Mouse (Mus musculus) left cerebral cortex, adult 8-10 months (tissue): ENCODE measurements around the gene Uts2r. TPM values are rescaled to one million over a fixed set of nuclear protein-coding genes. Genes with fewer than 3 reads are reported as not detected.

Experiments
- DNase-seq, 2 experiments: peaks; one replicate each; pipeline ENCODE4 v3.0.0; 2022; ENCODE audit warnings: low spot score in 2 of 2
- total RNA-seq, 4 experiments: library from RNA; stranded (reverse); gene quantifications; 2 replicates each; pipeline ENCODE4 v1.2.4; 2022

Gene Uts2r
- under 1 TPM in 3 of 4 experiments, not detected in 1; 0.18 to 0.50 (median 0.37) TPM for total RNA-seq

DNA sequence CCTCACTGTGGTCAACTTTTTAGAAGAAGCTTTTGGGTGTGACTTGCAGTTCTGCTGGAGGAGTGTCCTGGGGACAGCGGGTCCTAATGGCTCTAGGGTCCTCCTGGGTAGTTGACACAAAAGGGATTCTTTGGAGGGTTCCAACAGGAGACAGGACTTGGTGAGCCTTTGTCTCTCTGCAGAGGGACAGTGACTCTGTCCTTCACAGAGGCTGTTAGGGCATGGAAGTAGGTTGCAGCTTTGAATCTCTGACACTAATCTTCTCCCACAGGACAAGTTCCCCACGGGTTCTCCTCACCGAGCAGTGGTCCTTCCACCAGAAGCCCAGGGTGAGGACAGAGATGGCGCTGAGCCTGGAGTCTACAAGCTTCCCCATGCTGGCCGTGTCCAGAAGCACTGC lies at the start of gene Uts2r:
TSS of gene Uts2r (plus strand) at position 301 of the 400 bp plus-strand sequence.
- DNase-seq: no peak

DNA sequence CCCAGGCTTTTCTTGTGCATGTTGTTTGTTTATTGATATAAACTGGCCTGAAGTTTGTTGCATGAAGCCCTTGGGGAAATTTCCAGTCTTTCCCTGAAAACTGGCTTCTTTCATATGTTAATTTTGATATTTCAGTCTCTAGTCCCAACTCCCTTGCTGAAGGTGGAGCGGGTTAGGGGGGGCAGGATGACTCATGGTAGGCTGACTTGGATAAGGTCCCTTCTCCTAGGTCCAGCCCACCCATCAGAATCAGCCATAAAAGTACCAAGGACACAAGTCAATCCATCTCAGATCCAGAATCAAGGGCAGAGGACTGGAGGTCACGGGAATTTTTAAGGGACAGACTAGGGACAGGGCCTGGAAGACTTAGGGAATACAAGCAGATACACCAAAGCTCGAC lies 49.0 kb upstream of the Uts2r start:
- no peak for DNase-seq

DNA sequence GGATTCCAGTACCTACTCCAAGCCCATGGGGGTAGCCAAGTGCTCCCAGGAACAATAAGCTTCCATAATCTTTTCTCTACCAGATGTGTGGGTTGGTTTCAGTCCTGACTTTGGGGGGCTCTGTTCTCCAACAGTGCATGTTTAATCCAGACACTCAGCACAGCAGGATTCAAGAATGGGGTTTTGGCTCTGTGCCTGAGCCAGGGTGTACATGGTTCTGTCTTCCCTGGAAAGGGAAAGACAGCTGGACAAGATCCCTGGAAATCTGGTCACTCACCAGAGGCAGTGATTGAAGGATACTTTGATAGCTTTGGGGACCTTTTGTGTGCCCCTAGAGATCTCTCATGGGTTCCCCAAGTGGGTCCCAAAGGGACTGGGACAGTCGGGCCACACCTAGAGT lies 48.5 kb upstream of the Uts2r start:
- DNase-seq: no peak

DNA sequence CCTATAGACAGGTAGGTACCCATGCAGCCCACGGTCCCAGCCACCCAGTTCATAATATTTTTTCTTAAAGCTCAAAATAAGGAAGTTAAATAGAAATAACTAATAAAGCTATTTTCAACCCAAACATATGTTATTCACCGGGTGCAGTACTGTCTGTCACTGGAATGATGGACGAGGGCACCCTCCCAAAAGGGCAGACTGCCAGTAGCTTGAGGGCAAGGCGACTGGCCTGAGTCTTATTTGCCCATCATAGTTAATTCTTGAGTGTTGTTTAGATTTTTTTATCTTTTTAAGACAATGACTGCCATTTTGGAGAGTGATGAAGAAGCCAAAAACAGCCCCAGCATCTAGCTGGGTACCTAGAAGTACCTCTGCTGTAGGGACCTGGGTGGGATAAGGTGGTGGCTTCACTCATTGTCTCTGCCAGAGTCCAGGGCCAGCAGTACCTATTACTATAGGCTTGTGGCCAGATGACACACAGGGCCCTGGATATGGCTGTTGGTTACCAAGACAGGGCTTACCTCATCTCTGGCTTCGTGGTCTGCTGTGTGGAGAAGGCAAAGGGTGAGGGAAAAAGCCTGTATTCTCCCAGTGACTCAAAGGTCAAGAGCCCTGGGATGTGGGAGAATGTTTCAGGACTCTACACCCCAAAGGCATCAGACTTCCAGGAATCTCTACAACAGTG lies 47.8 kb upstream of the Uts2r start:
- no peak for DNase-seq

DNA sequence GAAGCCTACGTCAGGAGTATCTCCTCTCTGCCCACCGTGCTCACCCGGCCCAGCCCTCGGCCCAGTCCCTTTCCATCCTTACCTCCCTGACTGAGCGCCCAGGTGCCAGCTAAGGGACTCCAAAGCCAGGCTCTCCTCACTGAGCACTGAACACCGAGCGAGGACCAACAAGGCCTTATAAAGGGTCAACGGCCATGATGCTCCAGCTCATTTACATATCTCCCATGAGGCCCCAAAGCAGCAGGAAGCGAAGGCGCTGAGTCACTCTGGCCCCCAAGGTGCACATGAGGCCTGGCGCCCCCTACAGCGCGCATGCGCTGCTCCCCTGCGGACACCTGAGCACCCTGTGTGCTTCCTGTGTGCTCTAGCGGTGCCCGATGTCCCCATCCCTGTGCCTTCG lies 42.0 kb upstream of the Uts2r start:
- no peak for DNase-seq

DNA sequence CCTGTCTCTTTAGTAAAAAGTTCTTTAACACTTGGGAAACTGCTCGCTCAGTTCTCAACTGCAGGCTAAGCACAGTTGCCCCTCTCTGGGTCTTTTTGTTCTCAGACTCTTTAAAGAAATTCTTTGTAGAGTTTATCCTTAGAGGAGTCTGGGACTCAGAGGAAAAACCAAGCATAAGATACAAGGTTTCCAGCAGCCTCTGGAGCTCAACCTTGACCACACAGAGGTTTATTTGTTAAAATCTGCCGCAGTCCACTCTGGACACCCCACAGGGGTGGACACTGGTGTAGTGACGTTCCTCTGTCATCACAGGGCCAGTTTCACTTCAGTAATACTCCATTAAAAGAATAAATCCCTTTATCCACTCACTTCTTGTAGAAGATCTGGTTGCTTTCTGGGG lies 41.5 kb upstream of the Uts2r start, which contains the start of gene Tex19.2:
TSS of gene Tex19.2 (minus strand) at position 101 of the 400 bp plus-strand sequence.
- no peak for DNase-seq

DNA sequence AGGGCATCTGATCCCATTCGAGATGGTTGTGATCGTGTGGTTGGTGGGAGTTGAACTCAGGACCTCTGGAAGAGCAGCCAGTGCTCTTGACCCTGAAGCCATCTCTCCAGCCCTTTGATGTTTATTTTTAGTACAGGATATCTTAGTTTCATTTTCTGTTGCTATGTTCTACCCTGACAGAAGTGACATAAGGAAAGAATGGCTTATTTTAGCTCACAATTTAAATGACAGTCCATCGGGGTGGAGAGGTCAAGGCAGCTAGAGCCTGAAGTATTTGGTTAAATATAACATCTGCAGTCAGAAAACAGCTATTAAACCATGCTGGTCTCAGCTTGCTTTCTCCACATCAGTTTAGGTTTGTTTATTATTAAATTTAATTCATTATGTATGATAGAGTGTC lies 38.9 kb upstream of the Uts2r start:
- DNase-seq: no peak

DNA sequence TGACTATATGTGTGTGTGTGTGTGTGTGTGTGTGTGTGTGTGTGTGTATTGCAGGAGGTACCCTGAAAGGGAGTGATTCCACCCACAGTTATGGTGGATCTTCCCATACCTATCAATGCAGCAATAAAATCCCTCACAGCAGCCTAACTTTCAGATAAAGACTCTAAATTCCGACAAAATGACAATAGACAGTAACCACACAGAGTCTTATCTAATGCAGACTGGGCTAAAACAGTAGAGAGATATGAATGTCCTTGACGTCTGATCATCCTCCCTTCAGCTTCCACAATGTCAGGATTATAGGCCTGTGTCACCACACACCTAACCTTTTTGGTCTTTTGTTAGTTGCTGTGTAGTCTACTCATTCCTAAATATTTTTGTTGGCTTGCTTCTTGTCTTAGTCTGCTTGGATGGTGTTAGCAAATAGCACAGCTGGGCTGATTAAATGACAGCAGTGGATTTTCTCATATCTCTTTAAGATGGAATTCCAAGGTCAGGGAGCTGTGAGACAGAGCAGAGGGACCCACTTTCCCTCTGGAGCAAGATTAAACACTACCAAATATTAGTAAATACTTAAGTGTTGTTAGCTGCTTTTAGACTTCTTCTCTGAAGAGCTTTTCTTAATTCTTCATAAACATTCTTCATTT lies 37.9 kb upstream of the Uts2r start:
- DNase-seq: no peak

DNA sequence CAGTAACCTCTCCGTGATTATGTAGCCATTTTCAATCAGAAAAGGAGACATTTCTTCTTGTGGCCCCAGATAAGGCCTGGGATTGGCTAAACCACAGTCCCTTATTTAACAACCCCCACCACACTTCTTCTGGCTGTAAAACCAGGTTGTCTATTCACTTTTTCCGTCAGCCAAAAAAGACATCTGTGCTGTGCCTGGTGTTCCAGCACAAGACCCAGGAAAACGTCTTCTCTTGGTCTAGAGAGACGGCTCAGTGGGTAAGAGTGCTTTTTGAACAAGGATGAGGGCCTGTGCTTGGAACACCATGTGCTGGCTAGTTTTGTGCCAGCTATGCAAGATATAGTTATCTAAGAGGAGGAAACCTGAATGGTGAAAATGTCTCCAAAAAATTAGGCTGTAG lies 36.6 kb upstream of the Uts2r start:
- no peak for DNase-seq

DNA sequence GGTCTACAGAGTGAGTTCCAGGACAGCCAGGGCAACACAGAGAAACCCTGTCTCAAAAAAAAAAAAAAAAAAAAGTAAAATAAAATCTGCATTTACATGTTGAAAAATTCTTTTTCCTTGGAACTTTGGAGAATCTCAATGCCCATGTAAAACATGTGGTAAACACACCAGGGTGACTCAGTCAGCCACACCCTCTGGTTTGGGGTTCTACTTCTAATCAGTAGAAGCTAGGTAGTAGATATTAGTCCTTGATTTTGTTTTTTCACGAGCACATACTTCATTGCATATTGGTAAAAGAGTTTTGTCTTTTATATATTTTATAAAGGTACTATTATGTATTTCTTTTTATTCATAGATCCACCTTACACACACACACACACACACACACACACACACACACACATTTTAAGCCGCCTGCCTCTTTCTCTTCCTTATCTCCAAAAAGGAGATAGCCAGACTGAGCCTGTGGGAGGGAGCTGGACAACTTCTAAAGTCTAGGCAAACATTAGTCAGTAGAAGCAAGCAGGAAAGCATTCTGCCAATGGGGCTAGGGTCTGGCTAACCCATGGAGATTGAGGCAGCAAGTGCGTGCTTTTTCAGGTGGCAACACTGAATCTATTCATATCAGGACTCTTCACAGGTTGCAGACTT lies 34.4 kb upstream of the Uts2r start:
- DNase-seq: no peak

DNA sequence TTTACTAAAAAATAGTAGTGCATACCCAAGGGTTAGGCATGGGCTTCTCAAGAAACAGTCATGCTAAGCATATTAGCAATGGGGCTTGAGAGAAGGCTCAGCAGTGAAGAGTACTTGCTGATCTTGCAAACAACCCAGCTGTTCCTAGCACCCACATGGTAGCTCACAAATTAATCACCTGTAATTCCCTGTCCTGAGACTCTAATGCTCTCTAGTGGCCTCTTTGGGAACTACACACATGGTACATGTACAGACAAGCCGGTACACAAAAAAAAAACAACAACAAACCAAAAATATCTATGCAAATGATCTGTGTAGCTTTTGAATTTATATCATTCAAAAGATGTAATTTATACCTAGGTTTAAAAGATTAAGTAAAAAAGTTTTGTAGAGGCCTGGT lies 33.7 kb upstream of the Uts2r start:
- no peak for DNase-seq

DNA sequence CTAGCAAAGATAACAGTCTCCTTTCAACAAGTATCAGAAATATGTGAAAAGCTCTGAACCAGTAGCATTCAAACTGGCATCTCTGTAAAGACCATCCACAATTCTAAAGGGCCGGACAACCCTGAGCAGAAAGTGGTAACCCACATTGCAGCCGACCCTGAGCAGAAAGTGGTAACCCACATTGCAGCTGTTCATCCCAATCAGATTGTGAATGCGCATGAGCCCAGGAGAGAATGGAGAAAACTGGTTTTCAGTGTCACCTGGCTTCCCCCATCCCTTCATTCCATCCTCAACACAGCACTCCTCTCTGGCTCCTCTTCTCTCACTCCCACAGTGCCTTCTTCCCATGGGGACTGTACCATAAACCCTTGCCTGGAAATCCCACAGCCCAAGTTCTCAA lies 32.6 kb upstream of the Uts2r start:
- DNase-seq: no peak

DNA sequence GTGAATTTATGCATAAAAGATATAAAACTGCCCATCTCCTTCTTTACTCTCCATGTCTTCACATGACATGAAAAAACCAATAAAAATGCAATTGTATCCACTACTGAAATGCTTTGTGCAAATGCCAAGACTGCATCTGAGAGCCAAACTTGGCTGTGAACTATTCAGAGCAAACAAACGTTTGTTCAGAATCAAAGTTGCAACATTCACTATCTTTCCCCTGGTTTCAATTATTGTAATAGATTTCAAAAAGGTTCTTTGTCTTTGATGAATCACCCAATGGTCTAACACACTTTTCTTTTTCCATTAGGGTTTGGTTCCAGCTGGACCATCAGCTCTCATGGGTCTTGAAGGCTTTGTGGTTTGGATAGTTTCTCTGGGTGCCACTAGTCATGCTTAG lies 30.5 kb upstream of the Uts2r start:
- DNase-seq: no peak

DNA sequence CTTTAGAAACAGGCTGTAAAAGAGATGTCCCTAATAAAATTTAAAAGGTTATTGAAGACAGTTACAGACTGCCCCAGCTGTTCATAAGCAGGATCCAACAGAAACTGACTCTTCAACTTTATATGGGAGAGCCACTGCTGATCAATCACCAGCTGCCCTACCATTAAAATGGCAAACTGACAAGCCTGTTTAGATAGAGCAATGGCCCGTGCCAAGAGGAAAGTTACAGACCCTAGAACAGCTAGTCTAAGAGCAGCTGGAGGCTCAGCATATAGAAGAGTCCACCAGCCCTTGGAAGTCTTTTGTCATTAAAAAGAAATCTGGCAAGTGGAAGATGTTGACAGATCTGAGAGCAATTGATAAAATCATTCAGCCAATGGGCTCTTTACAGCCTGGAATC lies 25.5 kb upstream of the Uts2r start:
- no peak for DNase-seq

DNA sequence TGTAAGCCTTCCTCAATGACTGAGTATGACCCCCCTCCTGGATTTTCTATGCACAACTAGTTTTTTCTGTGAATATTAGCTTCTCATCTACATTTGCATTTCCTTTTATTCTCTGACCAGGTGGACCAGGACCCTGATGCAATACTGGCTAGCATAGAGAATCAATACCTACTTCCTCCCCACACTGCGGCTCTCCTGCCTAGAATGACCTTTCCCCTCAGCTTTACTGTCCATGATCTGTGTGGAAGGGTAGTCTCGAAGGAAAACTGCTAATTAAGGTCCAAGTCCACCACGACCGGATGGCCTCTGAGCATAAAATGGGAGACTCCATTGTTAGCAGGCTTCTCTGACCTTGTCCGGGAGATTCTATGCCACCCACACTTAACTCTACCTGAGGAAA lies 22.4 kb upstream of the Uts2r start:
- no peak for DNase-seq

DNA sequence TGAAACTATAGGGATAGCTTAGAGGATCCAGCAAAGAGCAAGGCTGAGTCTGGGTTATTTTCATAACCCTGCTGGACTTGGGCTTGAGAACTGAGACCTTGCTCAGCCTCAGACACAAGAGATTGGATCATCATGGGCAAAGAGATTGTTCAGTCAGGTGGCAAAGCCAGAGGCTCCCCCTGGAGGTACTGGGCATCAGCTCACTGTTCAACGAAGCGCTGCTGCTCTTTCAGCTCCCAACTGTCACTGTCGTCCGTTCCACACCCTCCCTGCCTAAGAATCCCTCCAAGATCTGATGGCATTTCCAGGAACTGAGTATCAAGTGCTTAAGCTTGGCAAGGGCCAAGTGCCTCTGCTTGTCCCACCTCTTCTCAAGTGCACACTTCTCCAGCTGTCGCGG lies 21.3 kb upstream of the Uts2r start:
- no peak for DNase-seq

DNA sequence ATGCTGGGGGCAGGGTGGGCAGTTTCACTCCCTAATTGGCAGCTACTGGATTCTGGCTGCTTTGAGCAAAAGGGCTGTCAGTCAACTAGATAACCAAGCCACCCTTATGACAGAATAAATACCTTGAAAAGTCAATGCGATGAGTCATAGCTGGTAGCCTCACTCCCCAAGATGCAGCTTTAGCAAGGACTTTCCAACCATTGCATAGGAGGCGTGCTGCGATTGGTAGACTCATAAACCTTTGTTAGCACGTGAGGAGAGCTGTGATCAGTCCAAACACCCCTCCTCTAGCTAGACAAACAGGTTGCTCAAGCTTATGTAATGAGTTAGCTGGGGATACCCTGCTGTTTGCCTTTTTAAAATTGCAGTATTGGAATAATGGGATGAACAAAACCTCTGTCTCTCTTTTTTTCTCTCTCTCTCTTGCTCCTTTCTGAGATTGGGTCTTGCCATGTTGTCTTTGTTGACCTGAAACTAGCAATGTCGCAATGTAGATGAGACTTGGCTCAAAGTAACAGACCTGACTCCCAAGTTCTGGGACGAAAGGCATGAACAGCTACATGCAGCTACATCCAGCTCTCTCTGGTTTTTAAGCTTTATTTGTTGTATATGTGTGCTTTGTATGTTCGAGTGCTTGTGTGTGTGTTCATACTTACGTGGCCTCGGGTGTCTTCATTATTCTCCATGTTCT lies 16.6 kb upstream of the Uts2r start:
- no peak for DNase-seq

DNA sequence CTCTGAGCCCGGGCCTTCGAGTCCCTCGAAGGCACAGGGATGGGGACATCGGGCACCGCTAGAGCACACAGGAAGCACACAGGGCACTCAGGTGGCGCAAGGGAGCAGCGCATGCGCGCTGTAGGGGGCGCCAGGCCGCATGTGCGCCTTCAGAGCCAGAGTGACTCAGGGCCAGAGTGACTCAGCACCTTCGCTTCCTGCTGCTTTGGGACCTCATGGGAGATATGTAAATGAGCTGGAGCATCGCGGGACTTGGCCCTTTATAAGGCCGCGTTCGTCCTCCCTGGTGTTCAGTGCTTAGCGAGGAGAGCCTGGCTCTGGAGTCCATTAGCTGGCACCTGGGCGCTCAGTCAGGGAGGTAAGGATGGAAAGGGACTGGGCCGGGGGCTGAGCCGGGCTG lies 14.2 kb upstream of the Uts2r start, which contains the start of gene Tex19.1:
TSS of gene Tex19.1 (plus strand) at position 279 of the 400 bp plus-strand sequence.
- DNase-seq: no peak

DNA sequence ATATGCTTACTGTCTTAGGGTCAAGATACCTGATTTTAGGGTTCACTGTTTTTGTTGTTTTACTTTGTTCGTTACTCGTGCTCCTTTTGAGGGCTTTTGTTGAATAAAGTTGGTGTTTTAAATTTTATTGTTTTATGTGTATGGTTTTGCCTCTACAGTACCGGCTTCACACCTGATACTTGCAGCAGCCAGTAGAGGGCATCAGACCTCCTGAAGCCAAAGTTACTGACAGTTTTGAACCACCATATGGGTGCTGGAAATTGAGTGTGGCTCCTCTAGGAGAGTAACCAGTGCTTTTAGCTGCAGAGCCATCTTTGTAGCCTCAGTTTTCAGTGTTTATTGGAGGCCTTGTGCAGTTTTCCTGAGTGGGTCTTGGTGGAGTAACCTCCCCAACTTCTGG lies 11.9 kb upstream of the Uts2r start:
- DNase-seq: no peak

DNA sequence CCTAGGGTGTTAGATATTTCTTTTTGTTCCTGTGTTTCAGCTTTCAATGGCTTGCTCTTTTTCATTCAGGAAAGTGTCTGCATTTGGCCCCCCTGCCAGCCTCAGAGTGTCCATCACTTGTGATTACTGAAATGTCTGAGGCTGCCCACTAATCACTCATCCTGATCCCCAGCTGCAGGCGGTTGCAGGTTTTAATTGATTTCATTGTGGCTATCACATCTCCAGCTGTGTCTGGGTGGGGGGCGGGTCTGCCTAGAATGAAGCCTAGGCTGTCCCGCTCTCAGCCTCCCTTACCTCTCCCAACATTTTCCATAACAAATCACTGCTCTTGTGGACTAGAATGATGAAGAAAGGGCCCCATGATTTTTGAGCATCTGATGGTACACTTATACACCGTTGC lies 5.9 kb upstream of the Uts2r start:
- no peak for DNase-seq

DNA sequence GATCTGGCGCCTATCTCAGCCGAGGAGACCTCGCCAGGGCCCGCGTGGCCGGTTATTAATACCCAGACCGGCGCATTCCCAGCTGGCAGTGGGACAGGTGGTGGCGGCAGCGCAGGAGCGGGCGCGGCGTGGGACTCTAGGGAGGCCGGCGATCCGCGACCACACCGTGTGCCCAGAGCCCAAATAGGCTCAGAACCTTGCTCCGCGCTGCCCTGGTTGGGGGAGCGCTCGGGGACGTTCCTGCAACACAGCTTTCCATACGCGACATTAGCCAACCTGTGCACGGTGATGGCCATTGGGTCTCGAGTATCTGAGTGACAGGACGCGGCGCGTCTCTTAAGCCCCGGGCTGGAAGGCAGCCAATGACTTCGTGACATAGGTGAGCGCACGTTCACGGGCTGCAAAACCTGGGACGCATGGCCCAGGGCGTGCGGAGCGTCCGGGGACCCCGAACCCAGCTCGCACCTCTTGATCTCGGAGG lies 3.6 kb upstream of the Uts2r start:
- DNase-seq: no peak
